Mouse (Mus musculus) CD4-positive helper T cell, adult 2 months (primary cell): ENCODE data around the gene Eif1b.

Experiments
- DNase-seq: peaks from one replicate; pipeline ENCODE4 v3.0.0-alpha.2; 2012; ENCODE audit warnings: low read depth, missing footprints, low spot score

Gene Eif1b

DNA sequence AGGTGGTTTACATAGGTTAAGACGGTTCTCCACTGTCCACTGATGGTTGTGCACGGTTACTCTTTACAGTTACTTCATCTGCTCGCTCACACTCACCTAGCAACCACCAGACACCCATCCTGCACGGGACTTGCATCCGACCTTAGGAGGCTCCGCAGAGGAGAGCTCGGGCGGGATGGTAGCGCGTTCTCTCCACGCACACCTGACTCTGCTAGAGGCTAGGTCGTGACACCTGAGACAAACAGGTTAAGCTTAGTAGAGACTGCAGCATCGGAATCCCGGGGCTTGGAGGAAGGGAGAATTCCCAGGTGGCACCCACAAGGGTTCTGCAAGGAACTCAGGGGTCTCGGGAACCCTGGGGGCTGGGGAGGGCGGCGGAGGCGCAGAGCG lies at the start of gene Eif1b:
Gene Eif1b (plus strand): TSS at position 223 of the 390 bp plus-strand sequence.
- no peak for DNase-seq

DNA sequence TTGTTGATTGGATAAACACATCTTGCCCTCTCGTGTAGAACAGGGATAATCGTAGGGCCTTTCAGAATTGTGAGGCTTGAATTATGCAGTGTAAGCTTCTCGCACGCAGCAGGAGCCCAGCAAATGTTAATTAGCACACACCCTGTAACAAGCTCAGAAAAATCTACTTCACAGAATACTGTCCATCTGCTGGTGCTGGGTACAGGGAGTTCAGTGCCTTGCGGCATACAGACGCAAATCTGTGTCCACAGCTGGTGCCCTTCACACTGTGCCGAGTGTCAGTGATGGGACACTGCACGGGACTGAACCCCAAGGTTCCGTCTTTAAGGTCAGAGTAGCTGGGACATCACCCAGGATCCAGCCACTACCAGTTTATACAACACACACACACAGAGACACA lies 47.4 kb upstream of the Eif1b start:
- DNase-seq = no peak

DNA sequence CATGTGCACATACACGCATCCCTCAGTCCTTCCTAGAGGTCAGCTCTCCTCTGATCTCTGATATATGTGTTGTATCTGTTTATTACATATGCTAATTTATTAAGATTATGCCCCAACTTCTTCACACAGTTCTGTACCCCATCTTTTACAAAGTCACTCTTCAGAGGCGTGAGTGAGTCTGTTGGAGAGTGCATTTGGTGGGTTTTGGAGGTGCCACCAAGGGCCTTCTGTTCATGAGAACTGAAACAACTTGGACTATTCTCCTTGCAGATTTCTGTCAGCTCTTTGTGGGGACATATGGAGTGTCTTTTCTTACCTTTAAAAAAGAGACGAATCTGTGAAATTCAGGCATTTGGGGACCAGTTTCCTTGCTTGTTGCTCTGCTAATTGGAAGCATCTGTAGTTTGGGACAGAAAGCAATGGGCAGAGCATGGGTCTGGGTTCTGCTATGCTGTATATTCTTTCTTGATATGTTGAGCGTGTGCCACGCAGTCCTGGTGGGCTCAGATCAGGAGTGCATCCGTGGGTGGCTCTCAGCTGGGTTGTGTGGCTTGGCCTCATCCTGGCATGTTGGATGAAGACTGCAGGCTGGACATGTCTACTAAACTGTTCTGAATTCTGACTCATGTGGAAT lies 42.2 kb upstream of the Eif1b start:
- DNase-seq = no peak

DNA sequence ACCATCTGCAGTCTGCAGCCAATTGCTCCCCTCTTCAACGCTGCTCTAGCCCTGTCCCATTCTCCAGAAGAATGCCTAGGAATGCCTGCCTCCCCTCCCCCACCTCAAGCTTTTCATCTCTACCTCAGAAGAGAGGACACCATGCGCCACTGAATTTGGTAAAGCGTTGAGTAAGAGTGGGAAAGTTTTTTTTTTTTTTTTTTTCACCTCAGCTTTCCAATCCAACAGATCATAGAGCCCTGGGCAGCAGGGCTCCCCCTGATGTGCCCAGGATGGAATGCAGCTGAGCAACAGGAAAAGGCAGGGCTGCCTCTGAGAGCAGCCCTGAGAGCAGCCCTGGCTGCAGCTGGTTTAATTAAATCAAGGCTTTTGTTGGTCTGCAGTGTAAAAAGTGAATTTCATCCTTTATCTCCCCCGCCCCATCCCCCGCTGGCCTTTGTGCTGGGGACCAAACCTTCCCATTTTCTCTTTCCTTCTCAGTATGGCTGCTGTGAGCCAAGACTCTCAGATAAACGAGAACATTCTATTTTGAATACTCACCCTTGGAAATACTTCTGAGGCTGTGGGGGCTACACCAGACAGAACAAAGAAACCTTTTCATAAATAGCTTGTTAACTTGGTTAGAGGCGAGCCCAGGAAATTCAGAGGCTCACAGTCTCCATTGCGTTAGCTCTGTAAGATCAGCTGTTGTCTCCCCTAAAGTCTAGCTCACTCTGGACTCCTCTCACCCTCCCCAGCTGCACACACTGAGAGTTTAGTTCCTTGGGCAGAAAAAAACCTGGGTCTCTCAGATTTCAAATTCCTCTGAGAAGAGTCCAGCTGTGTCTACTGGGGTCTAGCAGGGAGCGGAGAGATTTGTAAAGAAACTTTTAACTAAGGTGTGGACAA lies 36.0 kb upstream of the Eif1b start:
- no peak for DNase-seq

DNA sequence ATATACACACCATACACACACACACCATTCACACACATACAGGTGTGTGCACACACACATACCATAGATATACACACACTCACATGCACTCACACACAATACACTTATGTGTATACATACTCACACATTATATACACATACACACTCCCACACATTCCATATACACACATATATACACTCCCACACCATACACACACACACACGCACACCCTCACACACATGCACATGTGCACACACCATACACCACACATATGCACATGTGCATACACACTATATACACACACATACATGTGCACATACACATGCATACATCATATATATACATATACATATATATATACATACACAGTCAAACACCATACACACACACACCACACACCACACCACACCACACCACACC lies 21.6 kb upstream of the Eif1b start:
- no peak for DNase-seq

DNA sequence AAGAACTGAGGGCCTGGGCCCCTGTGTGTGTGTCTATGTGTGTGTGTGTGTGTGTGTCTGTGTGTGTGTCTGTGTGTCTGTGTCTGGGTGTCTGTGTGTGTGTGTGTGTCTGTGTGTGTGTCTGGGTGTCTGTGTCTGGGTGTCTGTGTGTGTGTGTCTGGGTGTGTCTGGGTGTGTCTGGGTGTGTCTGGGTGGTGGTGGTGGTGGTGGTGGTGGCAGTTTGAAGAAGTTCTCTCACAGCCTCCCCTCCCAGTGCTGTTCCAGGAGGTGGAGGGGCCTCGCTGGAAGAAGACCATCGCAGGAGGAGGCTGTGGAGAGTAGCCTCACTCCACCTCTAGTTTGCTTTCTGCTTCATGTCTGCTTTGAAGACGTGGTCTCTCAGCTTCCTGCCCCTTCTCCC lies 10.4 kb upstream of the Eif1b start:
- no peak for DNase-seq

DNA sequence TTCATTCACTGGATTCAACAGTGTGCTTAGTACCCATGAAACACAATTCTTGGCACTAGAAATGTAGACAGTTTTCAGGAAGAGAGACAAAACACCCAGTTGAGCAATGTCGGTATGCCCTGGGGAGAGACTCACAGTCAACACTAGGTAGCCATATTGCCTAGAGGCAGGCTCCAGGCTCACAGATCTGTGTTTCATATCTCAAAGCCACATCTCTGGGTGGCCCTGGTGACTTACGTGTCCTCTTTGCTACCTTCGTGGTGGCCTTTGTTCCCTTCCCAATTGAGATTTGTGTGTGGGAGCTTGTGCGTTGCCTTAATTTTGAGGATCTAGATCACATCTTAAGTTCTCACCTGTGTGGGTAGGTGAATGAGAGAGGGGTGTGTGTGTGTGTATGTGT lies 9.7 kb upstream of the Eif1b start:
- no peak for DNase-seq

DNA sequence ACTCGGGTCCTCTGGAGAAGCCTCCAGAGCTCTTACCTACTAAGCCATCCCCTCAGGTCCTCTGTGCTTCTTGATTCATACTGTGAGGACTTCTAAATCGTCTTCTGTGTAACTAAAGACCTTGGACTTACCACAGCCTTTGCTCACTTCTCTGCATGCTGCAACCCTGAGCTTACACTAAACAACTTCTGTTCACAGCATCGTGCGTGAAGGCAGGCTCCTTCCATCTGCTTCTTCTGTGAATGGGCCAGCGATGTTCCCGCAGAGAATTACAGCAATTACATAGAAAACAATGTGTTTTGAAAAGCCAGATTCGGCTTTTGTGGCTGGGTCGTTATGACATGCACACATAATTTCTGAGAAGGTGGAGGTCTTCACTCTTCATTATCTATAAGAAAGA lies 8.9 kb upstream of the Eif1b start:
- DNase-seq = no peak

DNA sequence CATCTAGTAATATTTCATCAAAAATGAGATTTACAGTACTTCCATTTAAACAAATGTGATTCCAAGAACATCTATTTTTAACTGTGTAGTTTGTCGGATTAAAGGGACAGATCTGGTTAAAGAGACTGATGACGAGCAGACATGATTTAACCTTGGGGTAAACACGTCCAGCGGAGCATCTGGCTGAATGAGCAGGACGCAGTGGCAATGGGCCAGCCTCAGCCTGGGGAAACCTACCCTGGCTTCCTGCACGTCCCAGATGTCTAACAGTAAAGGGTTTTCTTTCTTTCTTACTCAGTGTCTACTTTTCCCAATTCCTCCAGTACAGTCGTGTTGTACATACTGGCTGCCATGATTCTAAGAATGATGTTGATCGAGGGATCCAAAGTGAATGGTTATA lies 5.0 kb upstream of the Eif1b start:
- no peak for DNase-seq

DNA sequence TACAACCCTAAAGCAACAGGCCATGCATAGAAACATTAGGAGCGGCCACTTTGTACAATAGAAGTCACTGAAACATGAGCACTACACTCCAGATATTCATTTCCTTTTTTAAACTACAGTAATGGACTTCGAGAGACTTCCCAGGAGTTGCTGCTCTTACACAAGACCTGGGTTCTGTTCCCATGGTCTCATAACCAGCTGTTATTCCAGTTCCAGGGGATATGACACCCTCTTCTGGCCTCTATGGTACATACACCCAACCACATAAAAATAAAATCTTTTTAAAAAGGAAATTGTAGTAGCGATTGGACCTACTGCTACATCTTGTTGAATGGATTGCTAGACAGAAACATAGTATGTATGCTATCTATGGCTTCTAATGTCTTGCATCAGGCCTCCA lies 523 bp upstream of the Eif1b start:
- peak; percentile 26 for DNase-seq

DNA sequence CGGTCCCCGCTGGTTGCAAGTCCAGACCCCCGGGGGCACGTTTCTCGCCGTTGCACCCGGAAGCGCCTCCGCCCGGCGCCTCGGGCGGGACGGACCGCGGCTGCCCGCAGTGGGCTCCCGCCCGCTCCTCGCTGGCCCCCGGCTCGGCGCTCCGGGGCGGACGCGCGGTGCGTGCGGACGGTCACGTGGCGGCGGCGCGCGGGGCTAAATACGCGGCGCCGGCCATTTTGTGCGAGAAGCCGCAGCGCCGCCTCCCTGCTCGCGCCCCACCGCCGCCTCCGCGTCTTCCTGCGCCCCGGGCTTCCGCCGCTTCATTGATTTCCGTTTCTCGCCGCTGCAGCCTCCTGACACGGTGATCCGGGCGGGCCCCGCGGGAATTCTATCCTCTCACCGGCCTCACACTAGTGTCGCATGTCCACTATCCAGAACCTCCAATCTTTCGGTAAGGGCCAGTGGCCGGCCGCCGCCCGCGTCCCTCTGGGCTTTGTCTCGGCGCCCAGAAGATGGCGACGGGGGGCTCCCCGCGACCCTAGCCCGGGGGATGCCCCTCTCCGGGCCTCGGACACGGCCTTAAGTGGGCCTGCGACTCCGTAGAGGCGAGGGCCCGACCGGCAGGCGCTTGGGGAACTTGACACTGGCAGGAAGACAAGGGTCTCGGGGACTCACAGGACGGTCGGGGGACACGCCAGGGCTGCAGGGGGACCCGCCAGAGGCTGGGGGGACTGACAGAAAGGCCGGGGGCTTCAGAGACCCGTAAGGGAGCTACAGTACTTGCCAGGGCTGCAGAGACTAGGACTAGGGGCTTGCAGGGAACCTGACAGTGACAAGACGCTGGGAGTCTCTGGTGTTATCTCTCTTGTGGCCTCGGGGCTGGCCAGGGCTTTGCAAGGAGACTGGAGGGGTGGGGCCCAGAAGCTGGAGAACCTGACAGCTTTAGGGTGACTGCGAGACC lies 644 bp downstream of the Eif1b start:
- DNase-seq = peak; percentile 87

DNA sequence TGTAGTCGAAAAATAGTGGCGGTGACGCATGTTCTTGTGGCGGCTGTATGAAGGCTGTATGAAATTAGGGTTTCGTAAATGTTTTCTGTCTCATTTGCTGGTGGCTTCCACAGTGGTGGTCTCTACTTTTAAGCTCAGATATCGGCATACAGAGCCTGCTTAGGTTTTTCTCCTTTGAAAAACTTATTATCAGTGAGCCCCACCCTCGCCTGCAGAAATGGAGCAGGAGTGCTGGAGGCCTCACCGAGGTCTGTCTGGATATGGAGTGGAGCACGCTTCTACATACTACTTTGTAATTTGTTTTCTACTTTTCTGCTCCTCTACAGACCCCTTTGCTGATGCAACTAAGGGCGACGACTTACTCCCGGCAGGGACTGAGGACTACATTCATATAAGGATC lies 1.7 kb downstream of the Eif1b start:
- no peak for DNase-seq

DNA sequence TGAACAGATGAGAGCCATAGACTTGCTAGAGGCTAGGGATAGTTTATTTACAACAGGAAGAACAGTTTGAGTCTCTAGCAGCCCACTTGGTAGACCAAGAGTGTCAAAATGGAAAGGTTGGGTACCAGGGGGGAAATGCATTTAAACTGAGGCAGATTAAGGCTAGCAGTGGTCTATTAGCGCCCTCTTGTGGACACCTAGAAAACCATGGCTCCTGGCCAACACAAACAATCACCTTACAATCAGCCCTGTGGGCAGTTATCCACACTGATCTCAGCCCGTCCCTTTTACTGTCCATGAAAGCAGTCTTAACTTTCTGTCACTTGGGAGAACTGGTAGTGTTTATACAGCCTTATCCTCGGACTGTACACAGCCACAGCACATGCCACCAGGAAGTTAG lies 4.7 kb downstream of the Eif1b start:
- peak; percentile 74 for DNase-seq

DNA sequence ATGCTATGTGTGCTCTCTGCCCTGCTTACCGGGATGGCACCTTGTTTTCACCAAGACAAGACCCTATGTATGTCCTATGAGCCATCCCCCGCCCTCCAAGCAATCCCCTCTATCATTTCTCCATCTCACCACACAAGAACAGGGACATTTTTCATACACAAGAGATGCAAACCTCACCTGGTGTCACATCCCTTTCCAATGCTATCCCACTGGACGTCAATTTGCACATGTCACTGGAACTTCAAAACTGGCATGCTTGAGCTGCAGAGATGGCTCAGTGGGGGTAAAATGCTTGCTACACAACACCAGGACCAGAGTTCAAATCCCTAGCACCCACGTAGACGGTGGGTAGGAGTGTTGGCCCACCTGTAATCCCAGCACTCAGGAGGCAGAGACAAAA lies 6.0 kb downstream of the Eif1b start:
- no peak for DNase-seq

DNA sequence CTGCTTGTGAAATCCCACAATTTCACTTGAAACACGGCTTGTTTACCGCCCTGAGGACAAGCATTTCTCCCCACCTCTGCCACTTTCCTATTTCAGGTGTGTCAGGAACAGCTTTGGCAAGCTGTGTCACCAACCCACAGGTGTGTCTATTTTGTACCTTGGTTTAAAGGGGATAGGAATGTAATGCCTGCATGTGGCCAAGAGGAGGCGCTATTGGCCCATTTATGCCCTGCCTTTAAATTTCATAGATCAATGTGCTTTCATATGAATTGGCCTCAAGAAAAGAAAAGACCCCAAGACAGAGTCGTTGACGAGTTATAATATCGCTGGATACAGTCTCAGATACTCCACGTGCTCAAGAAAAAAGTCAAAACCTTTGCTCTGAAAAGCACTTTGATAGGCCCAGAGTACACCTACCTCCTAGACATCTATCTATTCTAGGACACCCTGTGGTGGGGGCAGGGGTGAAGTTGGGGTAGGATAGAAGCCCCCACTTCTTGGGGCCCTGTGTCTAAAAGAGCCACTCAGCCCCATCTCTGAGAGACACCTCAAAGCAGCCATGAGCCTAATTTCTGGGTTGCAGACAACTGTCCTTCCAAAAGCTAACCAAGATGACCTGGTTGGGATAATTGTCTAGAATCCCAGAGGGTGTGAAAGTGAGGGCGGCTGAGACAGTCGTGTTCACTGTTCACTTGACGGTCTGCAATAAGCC lies 9.3 kb downstream of the Eif1b start:
- DNase-seq = peak; percentile 49

DNA sequence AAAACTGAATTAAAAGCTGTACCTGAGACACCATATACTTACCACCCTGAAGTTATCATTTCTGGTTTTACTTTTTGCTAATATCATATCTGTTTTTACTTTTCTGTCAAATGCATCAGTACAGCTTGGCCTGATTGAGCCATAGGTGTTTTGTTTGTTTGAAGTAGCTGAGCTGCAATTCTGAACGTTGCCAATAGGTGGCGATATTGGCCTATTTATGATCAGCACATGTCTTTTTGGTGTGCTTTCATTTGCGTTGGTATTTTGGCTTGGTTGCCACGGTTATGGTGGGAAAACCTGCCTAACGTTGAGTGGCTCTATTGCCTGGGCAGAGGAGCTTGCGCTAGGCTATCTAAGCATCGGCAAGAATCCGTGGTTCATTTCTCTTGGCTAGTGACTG lies 10.0 kb downstream of the Eif1b start:
- peak; percentile 86 for DNase-seq

DNA sequence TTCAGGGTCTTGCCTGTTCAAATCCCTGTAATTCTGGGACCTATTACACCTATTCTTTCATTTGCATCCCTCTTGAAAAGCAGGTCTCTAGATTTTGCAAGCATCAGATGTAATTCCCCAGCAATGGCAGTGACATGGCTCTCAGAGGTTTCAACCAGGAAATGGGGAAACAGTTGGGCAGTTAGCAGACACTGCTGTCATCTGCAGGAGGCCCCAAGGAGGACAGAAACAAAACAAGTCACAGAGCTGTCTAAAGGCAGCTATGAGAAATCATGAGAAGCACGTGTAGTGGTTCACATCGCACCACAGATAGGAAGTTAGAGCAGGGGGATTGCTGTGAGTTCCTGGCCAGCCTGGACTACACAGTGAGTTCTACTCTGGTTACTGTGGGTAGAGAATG lies 12.4 kb downstream of the Eif1b start:
- DNase-seq = no peak

DNA sequence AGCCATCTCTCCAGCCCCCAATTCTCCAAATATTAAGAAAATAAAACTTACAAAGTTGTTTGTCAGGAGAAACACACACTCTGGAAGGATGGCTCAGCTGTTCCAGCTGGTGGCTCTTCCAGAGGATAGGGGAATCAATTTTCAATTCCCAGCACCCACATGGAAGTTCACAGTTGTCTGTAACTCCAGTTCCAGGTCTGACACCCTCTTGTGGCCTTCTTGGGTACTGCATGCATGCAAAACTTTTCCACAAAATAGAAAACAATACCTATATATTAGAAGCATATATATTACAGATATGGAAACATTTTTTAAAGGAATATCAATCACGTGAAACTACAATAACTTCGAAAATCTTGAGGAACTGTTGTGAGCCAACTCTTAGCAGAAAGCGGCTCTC lies 19.7 kb downstream of the Eif1b start:
- DNase-seq = no peak

DNA sequence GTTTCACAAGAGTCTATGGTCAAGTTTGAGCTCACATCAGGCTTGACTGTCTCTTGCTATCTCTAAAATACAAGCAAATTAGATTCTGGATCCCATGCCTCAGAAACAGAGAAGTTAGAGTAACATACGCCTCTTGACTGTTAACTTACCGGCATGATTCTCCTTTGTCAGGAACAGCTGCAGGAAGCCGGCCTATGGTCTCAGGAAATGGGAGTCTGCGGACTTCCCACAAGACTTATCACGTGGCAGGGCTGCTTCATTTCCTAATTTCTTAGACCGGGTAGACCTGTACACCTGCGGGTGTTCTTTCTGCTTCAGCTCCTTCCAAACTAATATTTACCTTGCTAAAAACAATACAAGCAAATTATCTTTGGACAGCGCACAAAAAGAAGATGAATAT lies 24.7 kb downstream of the Eif1b start:
- no peak for DNase-seq

DNA sequence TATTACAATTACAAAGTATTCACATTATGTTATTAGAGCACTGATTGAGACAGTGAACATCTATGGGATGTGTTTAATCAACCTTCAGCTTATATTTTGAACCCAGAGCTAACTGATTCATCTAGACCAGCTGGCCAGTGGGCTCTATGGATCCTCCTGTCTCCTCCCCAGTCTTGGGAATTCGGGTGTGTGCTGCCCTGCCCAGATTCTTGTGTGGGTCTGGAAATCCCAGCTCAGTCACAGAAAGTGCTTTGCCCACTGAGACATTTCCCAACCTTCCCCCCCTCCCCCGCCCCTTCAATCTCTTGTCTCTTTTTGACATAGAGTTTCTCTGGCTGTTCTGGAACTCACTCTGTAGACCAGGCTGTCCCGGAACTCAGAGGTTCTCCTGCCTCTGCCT lies 26.9 kb downstream of the Eif1b start:
- no peak for DNase-seq

DNA sequence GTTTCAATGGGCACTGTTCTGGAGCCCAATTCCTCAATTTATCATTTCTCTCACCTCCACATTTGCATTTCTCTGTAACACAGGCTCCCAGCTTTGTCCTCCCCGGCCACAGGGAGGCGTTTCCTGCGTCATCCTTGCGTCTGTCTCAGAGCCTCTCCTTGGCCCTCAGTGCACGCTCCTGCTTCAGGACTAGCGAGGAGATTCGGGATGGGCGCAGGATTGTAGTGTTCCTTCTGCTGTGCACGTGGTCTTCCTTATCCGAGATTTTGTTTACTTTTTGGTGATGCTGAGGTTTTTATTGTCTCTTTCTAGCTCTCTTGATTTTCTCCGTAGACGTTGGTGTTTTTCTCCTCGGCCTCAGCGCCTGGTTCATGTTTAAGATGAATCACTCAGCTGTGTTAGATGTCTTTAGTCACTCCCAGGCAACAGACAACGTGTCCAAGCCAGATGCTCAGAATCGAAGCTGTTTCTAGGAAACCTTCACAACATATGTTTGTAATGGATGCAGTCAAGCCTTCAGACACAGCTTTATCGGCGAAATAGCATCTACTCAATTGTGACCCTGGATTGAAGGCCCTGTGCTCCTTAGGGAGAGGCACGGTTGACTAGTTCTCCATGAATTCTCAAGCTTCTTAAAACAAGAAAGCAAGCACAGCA lies 27.6 kb downstream of the Eif1b start:
- no peak for DNase-seq
